Mouse (Mus musculus) forebrain, embryonic 14.5 days (tissue): ENCODE results near the gene Fbxo45. TPM values are rescaled to one million over a fixed set of nuclear protein-coding genes. Genes with fewer than 3 reads are reported as not detected.
A peak's percentile ranks its signal among the peaks of the same experiment; 100 is the strongest.
"Not testable (repeated sequence)": the region's sequence is repeated elsewhere in the genome, so short reads cannot be mapped to it uniquely, and the experiment has no call there.

Experiments
- ATAC-seq: fragments of 200-750 bp; cut with Nextera tagmentation; 2 replicates; pipeline ENCODE4 v1.8.0; 2017; ENCODE audit warnings: mild to moderate bottlenecking, moderate library complexity
- DNase-seq: peaks from one replicate; pipeline ENCODE4 v3.0.0-alpha.2; 2015; ENCODE audit warnings: low spot score
- H3K27ac ChIP-seq: fragments of 300-500 bp; sonication (generic); 2 replicates; pipeline ENCODE4 v1.5.1; 2014; ENCODE audit warnings: low read depth, mild to moderate bottlenecking, control low read depth, low read length, moderate library complexity
- H3K27me3 ChIP-seq: fragments of 300-500 bp; sonication (generic); replicated peaks from 2 replicates; pipeline ENCODE4 v1.6.1; 2014; ENCODE audit warnings: low read length, control low read depth, mixed read lengths; ENCODE audit not compliant: control insufficient read depth, insufficient read depth
- H3K36me3 ChIP-seq: fragments of 300-500 bp; sonication (generic); 2 replicates; pipeline ENCODE4 v1.6.1; 2014; ENCODE audit warnings: low read length, control low read depth; ENCODE audit not compliant: control insufficient read depth, insufficient read depth
- H3K4me1 ChIP-seq: fragments of 300-500 bp; sonication (generic); 2 replicates; pipeline ENCODE4 v1.6.1; 2014; ENCODE audit warnings: antibody characterized with exemption, low read length, control low read depth; ENCODE audit not compliant: control insufficient read depth, insufficient read depth
- H3K4me2 ChIP-seq: fragments of 300-500 bp; sonication (generic); 2 replicates; pipeline ENCODE4 v1.6.1; 2014; ENCODE audit warnings: mild to moderate bottlenecking, control low read depth, low read length
- H3K4me3 ChIP-seq: fragments of 300-500 bp; sonication (generic); 2 replicates; pipeline ENCODE4 v1.5.1; 2014; ENCODE audit warnings: low read depth, low read length, control low read depth
- H3K9ac ChIP-seq: fragments of 300-500 bp; sonication (generic); 2 replicates; pipeline ENCODE4 v1.6.1; 2014; ENCODE audit warnings: mild to moderate bottlenecking, low read length, control low read depth, moderate library complexity
- H3K9me3 ChIP-seq: fragments of 300-500 bp; sonication (generic); replicated peaks from 2 replicates; pipeline ENCODE4 v1.6.1; 2016; ENCODE audit warnings: low read length, control low read depth, mixed read lengths; ENCODE audit not compliant: control insufficient read depth
- WGBS: fragments of 180-500 bp; shearing (Covaris S2); extraction: QIAGEN DNeasy Blood & Tissue Kit; methylation state at CpG from one replicate; pipeline ENCODE4 v1.1.7; 2014; 5-methylcytosine and 5-hydroxymethylcytosine counted together
- polyA plus RNA-seq: library from polyadenylated mRNA; unstranded; fragments of >200 nt; fragmentation: Nextera tagmentation; extraction: Ambion mirVana; gene quantifications from 2 replicates; pipeline ENCODE4 v1.2.1, GENCODE M21; 2014

Gene Fbxo45
- polyA plus RNA-seq, 1 experiment from 2014 or later, result 10.7 TPM

DNA sequence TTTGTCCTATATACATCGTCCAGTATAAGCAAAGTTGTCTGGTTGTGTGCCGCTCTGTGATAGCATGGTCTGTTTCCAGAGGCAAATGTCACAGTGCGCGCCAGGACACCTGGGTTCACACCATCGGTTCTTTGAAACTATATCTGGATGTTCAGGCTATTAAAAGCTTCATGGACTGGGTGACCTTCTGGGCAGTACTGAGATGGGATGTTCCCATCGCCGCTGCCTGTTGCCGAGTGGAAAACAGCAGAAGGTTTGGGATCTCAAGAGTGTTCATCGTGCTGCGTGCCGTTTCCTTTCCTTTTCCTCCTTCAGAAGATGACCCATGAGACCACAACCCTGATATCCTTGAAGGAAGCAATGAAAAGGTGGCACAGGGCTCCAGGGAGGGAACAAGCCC lies 24.3 kb upstream of the Fbxo45 start, which contains the start of gene Smco1:
Gene Smco1 (plus strand): TSS at position 178 of the 400 bp plus-strand sequence.
- ATAC-seq, result no peak
- 90% methylated on average over 11 of the region's 11 CpGs for WGBS
- H3K4me3 ChIP-seq, result no peak within 1 kb of the TSS
- no peak within 1 kb of the TSS for H3K4me2 ChIP-seq
- H3K9ac ChIP-seq, result no peak within 1 kb of the TSS
- H3K27me3 ChIP-seq, result no peaks in the 10 kb centered on the region
- no peaks in the 10 kb centered on the region for H3K9me3 ChIP-seq
- H3K4me1 ChIP-seq, result no peaks in the 10 kb centered on the region
- no peaks in the 10 kb centered on the region for H3K36me3 ChIP-seq
- H3K27ac ChIP-seq, result no peak within 1 kb of the TSS
- no peak for DNase-seq

- not testable (repeated sequence) for H3K9ac ChIP-seq, H3K27ac ChIP-seq, H3K4me1 ChIP-seq, H3K9me3 ChIP-seq, H3K36me3 ChIP-seq, H3K4me2 ChIP-seq, ATAC-seq, H3K27me3 ChIP-seq, H3K4me3 ChIP-seq
- WGBS, result 90% methylated on average over 2 of the region's 2 CpGs
- peak; percentile 11 for DNase-seq
Measured at GRCm38 (mm10) chr16:32264225-32264624, 17.3 kb upstream of the Fbxo45 start.

GRCm38 (mm10) chr16:32246351-32246791 lies 587 bp downstream of the Fbxo45 start:
- Histone ChIP-seq H3K27me3 (no peaks in the 10 kb centered on the region), H3K9me3 (no peaks in the 10 kb centered on the region), H3K9ac (peak overlapping the region; percentile 92), H3K4me1 (peaks cover 12% of the 10 kb centered on the region), H3K4me3 (peak overlapping the region; percentile 84), H3K36me3 (no peaks in the 10 kb centered on the region), H3K27ac (peak overlapping the region; percentile 95), H3K4me2 (peak overlapping the region; percentile 81)
- ATAC-seq (no peak), DNase-seq (peak; percentile 39)
- WGBS, result 0% methylated on average over 33 of the region's 41 CpGs

DNA sequence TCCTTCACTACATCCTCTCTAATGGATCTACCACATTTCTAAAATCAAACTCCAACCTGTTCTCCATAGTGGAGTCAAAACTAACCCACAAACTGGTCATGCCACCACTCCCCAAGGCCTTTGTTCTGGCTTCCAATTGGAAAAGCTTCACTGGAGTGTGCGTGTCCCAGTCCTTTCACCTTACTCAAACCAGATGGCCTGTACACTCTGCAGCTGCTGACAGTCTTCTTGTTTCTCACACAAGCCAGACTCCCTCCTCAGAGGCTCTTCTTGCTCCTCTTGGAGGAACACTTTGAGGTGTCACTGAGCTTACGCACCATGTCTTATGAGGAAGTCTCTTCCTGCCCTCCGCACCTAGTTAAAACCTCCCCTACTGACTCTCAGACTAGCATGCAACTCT lies 3.1 kb downstream of the Fbxo45 start:
- Histone ChIP-seq H3K9ac (no peak overlapping the region), H3K4me2 (no peak overlapping the region), H3K4me3 (no peak overlapping the region), H3K27ac (no peak overlapping the region), H3K9me3 (no peaks in the 10 kb centered on the region), H3K27me3 (no peaks in the 10 kb centered on the region), H3K36me3 (no peaks in the 10 kb centered on the region), H3K4me1 (peaks cover 12% of the 10 kb centered on the region)
- 90% methylated on average over 3 of the region's 3 CpGs for WGBS
- no peak for DNase-seq
- no peak for ATAC-seq

- Histone ChIP-seq H3K9ac (no peak overlapping the region), H3K36me3 (peaks cover 27% of the 10 kb centered on the region), H3K27me3 (no peaks in the 10 kb centered on the region), H3K4me1 (no peaks in the 10 kb centered on the region), H3K4me2 (no peak overlapping the region), H3K4me3 (no peak overlapping the region), H3K9me3 (no peaks in the 10 kb centered on the region), H3K27ac (no peak overlapping the region)
- 92% methylated on average over 2 of the region's 2 CpGs for WGBS
- no peak for DNase-seq
- ATAC-seq, result no peak
Measured at GRCm38 (mm10) chr16:32239428-32240312, 7.3 kb downstream of the Fbxo45 start.

- ATAC-seq, result no peak
- Histone ChIP-seq H3K4me3 (no peak overlapping the region), H3K9me3 (no peaks in the 10 kb centered on the region), H3K36me3 (peaks cover 42% of the 10 kb centered on the region), H3K4me1 (no peaks in the 10 kb centered on the region), H3K27me3 (no peaks in the 10 kb centered on the region), H3K27ac (no peak overlapping the region), H3K9ac (no peak overlapping the region), H3K4me2 (no peak overlapping the region)
- 92% methylated on average over 19 of the region's 19 CpGs for WGBS
- DNase-seq, result no peak
Measured at GRCm38 (mm10) chr16:32237930-32238680, 8.9 kb downstream of the Fbxo45 start.

GRCm38 (mm10) chr16:32232050-32232449 lies 14.9 kb downstream of the Fbxo45 start:
- H3K36me3 ChIP-seq, result peaks cover 41% of the 10 kb centered on the region
- not testable (repeated sequence) for H3K27me3 ChIP-seq, H3K27ac ChIP-seq, H3K4me1 ChIP-seq, H3K4me3 ChIP-seq, H3K4me2 ChIP-seq, H3K9me3 ChIP-seq, H3K9ac ChIP-seq, ATAC-seq, DNase-seq
- WGBS, result 91% methylated on average over 3 of the region's 3 CpGs

GRCm38 (mm10) chr16:32222399-32222798 lies 24.6 kb downstream of the Fbxo45 start:
- H3K36me3 ChIP-seq, result no peaks in the 10 kb centered on the region
- H3K4me1 ChIP-seq, result no peaks in the 10 kb centered on the region
- DNase-seq, result no peak
- H3K9ac ChIP-seq, result no peak overlapping the region
- H3K27ac ChIP-seq, result no peak overlapping the region
- H3K27me3 ChIP-seq, result no peaks in the 10 kb centered on the region
- H3K4me2 ChIP-seq, result no peak overlapping the region
- no peaks in the 10 kb centered on the region for H3K9me3 ChIP-seq
- no peak for ATAC-seq
- no peak overlapping the region for H3K4me3 ChIP-seq

GRCm38 (mm10) chr16:32221803-32222202 lies 25.2 kb downstream of the Fbxo45 start:
- DNase-seq (no peak), ATAC-seq (no peak)
- Histone ChIP-seq H3K27me3 (no peaks in the 10 kb centered on the region), H3K36me3 (no peaks in the 10 kb centered on the region), H3K4me3 (no peak overlapping the region), H3K27ac (no peak overlapping the region), H3K4me2 (no peak overlapping the region), H3K9me3 (no peaks in the 10 kb centered on the region), H3K9ac (no peak overlapping the region), H3K4me1 (no peaks in the 10 kb centered on the region)
- 78% methylated on average over 4 of the region's 4 CpGs for WGBS
